Mouse (Mus musculus): ENCODE results near the gene Ntrk2. TPM values are rescaled to one million over a fixed set of nuclear protein-coding genes. Genes with fewer than 3 reads are reported as not detected.

Gene Ntrk2
- polyA plus RNA-seq, 1 experiment from 2014 or later, result 63.7 TPM

GRCm38 (mm10) chr13:59164015-59164414 lies 357.6 kb downstream of the Ntrk2 start:
- H3K27me3 ChIP-seq, result no peaks in the 10 kb centered on the region
- H3K4me3 ChIP-seq, result no peak overlapping the region
- no peaks in the 10 kb centered on the region for H3K4me1 ChIP-seq
- no peaks in the 10 kb centered on the region for H3K9me3 ChIP-seq
- 94% methylated on average over 8 of the region's 8 CpGs for WGBS
- no peak for ATAC-seq (ENCODE audit: low FRiP score, low read depth)
- H3K36me3 ChIP-seq, result no peaks in the 10 kb centered on the region
- H3K27ac ChIP-seq (replicated peaks), result no peak overlapping the region
- no peak overlapping the region for H3K4me2 ChIP-seq (replicated peaks)
- no peak overlapping the region for H3K9ac ChIP-seq (replicated peaks)

- Histone ChIP-seq H3K9me3 (no peaks in the 10 kb centered on the region), H3K36me3 (no peaks in the 10 kb centered on the region), H3K4me2 (replicated peaks) (no peak overlapping the region), H3K27ac (replicated peaks) (no peak overlapping the region), H3K4me3 (no peak overlapping the region), H3K4me1 (peaks cover 3% of the 10 kb centered on the region), H3K27me3 (no peaks in the 10 kb centered on the region), H3K9ac (replicated peaks) (no peak overlapping the region)
- no peak for ATAC-seq (ENCODE audit: low FRiP score, low read depth)
- WGBS, result 88% methylated on average over 8 of the region's 8 CpGs
These were observed 367.5 kb downstream of the Ntrk2 start for GRCm38 (mm10) chr13:59173840-59174239.

- H3K4me2 ChIP-seq (replicated peaks), result no peak overlapping the region
- H3K36me3 ChIP-seq, result no peaks in the 10 kb centered on the region
- 57% methylated on average over 3 of the region's 3 CpGs for WGBS
- H3K27ac ChIP-seq (replicated peaks), result no peak overlapping the region
- no peaks in the 10 kb centered on the region for H3K9me3 ChIP-seq
- no peaks in the 10 kb centered on the region for H3K27me3 ChIP-seq
- no peak for ATAC-seq (ENCODE audit: low FRiP score, low read depth)
- H3K9ac ChIP-seq (replicated peaks), result no peak overlapping the region
- H3K4me3 ChIP-seq, result no peak overlapping the region
- H3K4me1 ChIP-seq, result peaks cover 10% of the 10 kb centered on the region
These were observed 369.7 kb downstream of the Ntrk2 start for GRCm38 (mm10) chr13:59176021-59176420.

GRCm38 (mm10) chr13:59176485-59176884 lies 370.1 kb downstream of the Ntrk2 start:
- Histone ChIP-seq H3K27me3 (no peaks in the 10 kb centered on the region), H3K9ac (replicated peaks) (no peak overlapping the region), H3K4me1 (peaks cover 13% of the 10 kb centered on the region), H3K4me2 (replicated peaks) (no peak overlapping the region), H3K9me3 (no peaks in the 10 kb centered on the region), H3K36me3 (no peaks in the 10 kb centered on the region), H3K27ac (replicated peaks) (no peak overlapping the region), H3K4me3 (no peak overlapping the region)
- 84% methylated on average over 9 of the region's 9 CpGs for WGBS
- no peak for ATAC-seq (ENCODE audit: low FRiP score, low read depth)

- Histone ChIP-seq H3K4me3 (no peak overlapping the region), H3K36me3 (no peaks in the 10 kb centered on the region), H3K9ac (replicated peaks) (no peak overlapping the region), H3K27me3 (no peaks in the 10 kb centered on the region), H3K27ac (replicated peaks) (no peak overlapping the region), H3K4me2 (replicated peaks) (no peak overlapping the region), H3K9me3 (no peaks in the 10 kb centered on the region), H3K4me1 (peaks cover 13% of the 10 kb centered on the region)
- WGBS, result 77% methylated on average over 9 of the region's 9 CpGs
- ATAC-seq (ENCODE audit: low FRiP score, low read depth), result no peak
These were observed 370.6 kb downstream of the Ntrk2 start for GRCm38 (mm10) chr13:59177003-59177402.

GRCm38 (mm10) chr13:59179986-59180385 lies 373.6 kb downstream of the Ntrk2 start:
- no peaks in the 10 kb centered on the region for H3K27me3 ChIP-seq
- WGBS, result 69% methylated on average over 4 of the region's 4 CpGs
- no peak for ATAC-seq (ENCODE audit: low FRiP score, low read depth)

GRCm38 (mm10) chr13:59180781-59181180 lies 374.4 kb downstream of the Ntrk2 start:
- Histone ChIP-seq H3K4me2 (replicated peaks) (no peak overlapping the region), H3K4me3 (no peak overlapping the region), H3K36me3 (no peaks in the 10 kb centered on the region), H3K27ac (replicated peaks) (0 out of 2 replicates have a peak overlapping the region, but pooled peaks have one; percentile 21), H3K9me3 (no peaks in the 10 kb centered on the region), H3K9ac (replicated peaks) (peak overlapping the region; percentile 37; the same call in 1 of the 2 replicates), H3K4me1 (peaks cover 13% of the 10 kb centered on the region), H3K27me3 (no peaks in the 10 kb centered on the region)
- ATAC-seq (ENCODE audit: low FRiP score, low read depth), result no peak
- 71% methylated on average over 10 of the region's 10 CpGs for WGBS

More at GRCm38 (mm10) chr13:59179986-59180385, 373.6 kb downstream of the Ntrk2 start:
- Histone ChIP-seq H3K36me3 (no peaks in the 10 kb centered on the region), H3K27ac (replicated peaks) (no peak overlapping the region), H3K4me1 (peaks cover 13% of the 10 kb centered on the region), H3K9ac (replicated peaks) (no peak overlapping the region), H3K9me3 (no peaks in the 10 kb centered on the region), H3K4me2 (replicated peaks) (no peak overlapping the region), H3K4me3 (no peak overlapping the region)

GRCm38 (mm10) chr13:59181188-59181947 lies 375.0 kb downstream of the Ntrk2 start:
- Histone ChIP-seq H3K27me3 (no peaks in the 10 kb centered on the region), H3K9me3 (no peaks in the 10 kb centered on the region), H3K4me2 (replicated peaks) (no peak overlapping the region; the same call in 1 of the 2 replicates), H3K27ac (replicated peaks) (no peak overlapping the region), H3K9ac (replicated peaks) (no peak overlapping the region), H3K4me3 (no peak overlapping the region), H3K36me3 (no peaks in the 10 kb centered on the region), H3K4me1 (peaks cover 9% of the 10 kb centered on the region)
- 49% methylated on average over 16 of the region's 16 CpGs for WGBS
- ATAC-seq (ENCODE audit: low FRiP score, low read depth), result no peak

GRCm38 (mm10) chr13:59182630-59183029 lies 376.3 kb downstream of the Ntrk2 start:
- Histone ChIP-seq H3K4me2 (replicated peaks) (no peak overlapping the region), H3K27ac (replicated peaks) (no peak overlapping the region), H3K9me3 (no peaks in the 10 kb centered on the region), H3K9ac (replicated peaks) (no peak overlapping the region), H3K4me1 (peaks cover 9% of the 10 kb centered on the region), H3K36me3 (no peaks in the 10 kb centered on the region), H3K27me3 (no peaks in the 10 kb centered on the region), H3K4me3 (no peak overlapping the region)
- ATAC-seq (ENCODE audit: low FRiP score, low read depth), result no peak
- WGBS, result 57% methylated on average over 5 of the region's 5 CpGs

Other genes starting within 250 kb of the Ntrk2 start
- gene Slc28a3, start 195.7 kb upstream of the Ntrk2 start, polyA plus RNA-seq (2016; fragmentation: Nextera tagmentation; extraction: Ambion mirVana), result not detected in 2 replicates